Mouse (Mus musculus) CD4-positive helper T cell, adult 2 months (primary cell): Measurements from ENCODE around the gene 2010003K11Rik.
"Not testable (repeated sequence)": the region's sequence is repeated elsewhere in the genome, so short reads cannot be mapped to it uniquely, and the experiment has no call there.

ENCODE experiments used
- DNase-seq: peaks from one replicate; pipeline ENCODE4 v3.0.0-alpha.2; 2012; ENCODE audit warnings: low read depth, missing footprints, low spot score

Gene 2010003K11Rik

GRCm38 (mm10) chr19:4461981-4462380 is 36.4 kb downstream of the 2010003K11Rik start:
- no peak for DNase-seq

GRCm38 (mm10) chr19:4456227-4456626 is 42.2 kb downstream of the 2010003K11Rik start:
- DNase-seq: peak; percentile 37

- no peak for DNase-seq
Measured at GRCm38 (mm10) chr19:4455071-4455800, 43.1 kb downstream of the 2010003K11Rik start.

- DNase-seq: not testable (repeated sequence)
Measured at GRCm38 (mm10) chr19:4454040-4454439, 44.3 kb downstream of the 2010003K11Rik start.

GRCm38 (mm10) chr19:4452525-4452924 is 45.9 kb downstream of the 2010003K11Rik start:
- DNase-seq: no peak

- no peak for DNase-seq
Measured at GRCm38 (mm10) chr19:4451965-4452364, 46.4 kb downstream of the 2010003K11Rik start.

GRCm38 (mm10) chr19:4451098-4451497 is 47.3 kb downstream of the 2010003K11Rik start:
- no peak for DNase-seq

GRCm38 (mm10) chr19:4450666-4451065 is 47.7 kb downstream of the 2010003K11Rik start:
- no peak for DNase-seq

- DNase-seq: no peak
Measured at GRCm38 (mm10) chr19:4449230-4449629, 49.2 kb downstream of the 2010003K11Rik start.

- no peak for DNase-seq
Measured at GRCm38 (mm10) chr19:4447445-4447844, 50.9 kb downstream of the 2010003K11Rik start.
